Mouse (Mus musculus) thymus, adult 2 months (tissue): ENCODE measurements around the gene Med28. TPM values are rescaled to one million over a fixed set of nuclear protein-coding genes. Genes with fewer than 3 reads are reported as not detected.

ENCODE experiments used
- DNase-seq: peaks from one replicate; pipeline ENCODE4 v3.0.0; 2021
- H3K27ac ChIP-seq: fragments of 200-500 bp; 2 replicates; pipeline ENCODE4 v1.5.1; 2012; ENCODE audit warnings: low read length, control low read depth; ENCODE audit not compliant: control insufficient read depth, insufficient read depth
- H3K27me3 ChIP-seq: fragments of 200-500 bp; 2 replicates; pipeline ENCODE4 v1.6.1; 2012; ENCODE audit warnings: mild to moderate bottlenecking, low read length, moderate library complexity, mixed read lengths; ENCODE audit not compliant: control insufficient read depth, insufficient read depth
- H3K36me3 ChIP-seq: fragments of 200-500 bp; 2 replicates; pipeline ENCODE4 v1.6.1; 2012; ENCODE audit warnings: mild to moderate bottlenecking, low read length, moderate library complexity; ENCODE audit not compliant: control insufficient read depth, insufficient read depth
- H3K4me1 ChIP-seq: fragments of 200-500 bp; replicated peaks from 2 replicates; pipeline ENCODE4 v1.6.1; 2012; ENCODE audit warnings: low read length; ENCODE audit not compliant: control insufficient read depth, insufficient read depth
- H3K4me3 ChIP-seq: fragments of 200-500 bp; 2 replicates; pipeline ENCODE4 v1.5.1; 2012; ENCODE audit warnings: mild to moderate bottlenecking, low read length, control low read depth, moderate library complexity; ENCODE audit not compliant: control insufficient read depth, insufficient read depth
- CTCF ChIP-seq: fragments of 200-500 bp; IDR thresholded peaks from 2 replicates; pipeline ENCODE4 v1.5.1; 2012; ENCODE audit warnings: mild to moderate bottlenecking, control low read depth, low read length, moderate library complexity, borderline replicate concordance; ENCODE audit not compliant: control insufficient read depth, poor library complexity, insufficient read depth; ENCODE audit errors: extremely low read depth
- POLR2A ChIP-seq: fragments of 200-500 bp; IDR thresholded peaks from 2 replicates; pipeline ENCODE4 v1.6.1; 2012; ENCODE audit warnings: mild to moderate bottlenecking, low read length, control low read depth, moderate library complexity; ENCODE audit not compliant: control insufficient read depth, poor library complexity, insufficient read depth; ENCODE audit errors: extremely low read depth
- WGBS: fragments of 180-500 bp; shearing (Covaris S2); methylation state at CpG from one replicate; pipeline ENCODE4 v1.1.7; 2018; 5-methylcytosine and 5-hydroxymethylcytosine counted together
- polyA plus RNA-seq: library from polyadenylated mRNA; depleted of rRNA; stranded (reverse); fragments of >200 nt; gene quantifications from 2 replicates; pipeline ENCODE4 v1.2.3, GENCODE M21; 2012

The Med28 gene
- polyA plus RNA-seq, 1 experiment, result 125 TPM

DNA sequence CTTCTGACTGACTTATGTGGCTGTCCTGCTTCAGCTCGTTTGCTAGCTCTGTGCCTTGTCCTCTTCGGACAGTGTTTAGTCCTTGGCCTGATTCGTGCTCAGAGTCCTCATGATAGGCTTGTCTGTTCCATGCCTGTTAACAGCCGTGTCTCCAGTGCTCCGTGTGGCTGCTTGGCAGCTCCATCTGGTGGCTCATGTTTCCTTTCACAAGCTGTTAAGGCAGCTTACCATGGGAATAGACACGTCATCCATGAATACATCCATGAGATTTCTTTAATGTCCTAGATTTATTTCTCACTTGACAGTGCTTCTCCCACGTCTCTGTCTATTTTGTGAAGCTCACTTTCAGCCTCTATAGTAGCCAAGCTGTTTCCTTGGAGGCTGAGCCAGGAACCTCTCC is 10.0 kb upstream of the Med28 start:
- Histone ChIP-seq H3K36me3 (peaks cover 8% of the 10 kb centered on the region; the same call in 1 of the 2 replicates), H3K4me1 (no peaks in the 10 kb centered on the region), H3K27ac (no peak overlapping the region), H3K4me3 (no peak overlapping the region), H3K27me3 (no peaks in the 10 kb centered on the region)
- 96% methylated on average over 7 of the region's 7 CpGs for WGBS
- TF ChIP-seq CTCF, result no peak
- TF ChIP-seq POLR2A, result no peak
- DNase-seq, result no peak

GRCm38 (mm10) chr5:45512908-45513307 is 7.1 kb upstream of the Med28 start:
- Histone ChIP-seq H3K36me3 (no peaks in the 10 kb centered on the region), H3K27ac (no peak overlapping the region), H3K4me1 (no peaks in the 10 kb centered on the region), H3K27me3 (no peaks in the 10 kb centered on the region), H3K4me3 (no peak overlapping the region)
- WGBS, result 96% methylated on average over 6 of the region's 6 CpGs
- TF ChIP-seq CTCF (no peak), POLR2A (no peak)
- no peak for DNase-seq

DNA sequence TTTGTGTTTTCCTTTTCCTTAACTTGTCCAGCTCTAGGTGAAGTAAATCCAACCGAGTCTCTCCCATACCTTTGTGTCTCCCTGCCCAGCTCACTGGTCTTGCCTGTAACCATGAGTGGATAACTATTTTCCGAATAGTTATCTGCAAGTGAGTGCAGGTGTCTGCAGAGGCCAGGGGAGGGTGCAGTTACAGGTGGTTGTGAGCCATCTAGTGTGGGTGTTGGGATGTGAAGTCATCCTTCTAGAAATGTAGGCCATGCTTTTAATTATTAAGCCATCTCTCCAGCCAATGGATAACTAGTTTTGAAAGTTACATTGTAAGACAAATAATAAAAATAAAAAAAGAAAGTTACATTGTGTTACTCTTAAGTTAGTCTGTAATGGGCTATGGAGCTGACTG is 6.5 kb upstream of the Med28 start:
- WGBS, result 91% methylated on average over 2 of the region's 2 CpGs
- DNase-seq, result no peak
- Histone ChIP-seq H3K36me3 (no peaks in the 10 kb centered on the region), H3K4me3 (no peak overlapping the region), H3K4me1 (no peaks in the 10 kb centered on the region), H3K27ac (no peak overlapping the region), H3K27me3 (no peaks in the 10 kb centered on the region)
- TF ChIP-seq CTCF (no peak), POLR2A (no peak)

- TF ChIP-seq CTCF, result no peak
- no peak for TF ChIP-seq POLR2A
- no peak overlapping the region for H3K4me3 ChIP-seq
- no peaks in the 10 kb centered on the region for H3K36me3 ChIP-seq
- H3K27me3 ChIP-seq, result no peaks in the 10 kb centered on the region
- no peak for DNase-seq
- 96% methylated on average over 1 of the region's 1 CpGs for WGBS
- H3K27ac ChIP-seq, result no peak overlapping the region
- H3K4me1 ChIP-seq, result no peaks in the 10 kb centered on the region
Observed at GRCm38 (mm10) chr5:45514599-45514998, 5.4 kb upstream of the Med28 start.

- 95% methylated on average over 10 of the region's 10 CpGs for WGBS
- Histone ChIP-seq H3K4me3 (no peak overlapping the region), H3K4me1 (no peaks in the 10 kb centered on the region), H3K27ac (no peak overlapping the region), H3K27me3 (no peaks in the 10 kb centered on the region), H3K36me3 (no peaks in the 10 kb centered on the region)
- TF ChIP-seq CTCF (no peak), POLR2A (no peak)
- DNase-seq, result no peak
Observed at GRCm38 (mm10) chr5:45515151-45515743, 4.8 kb upstream of the Med28 start.

GRCm38 (mm10) chr5:45520809-45521110 is 731 bp downstream of the Med28 start:
- peaks cover 6% of the 10 kb centered on the region; the same call in 1 of the 2 replicates for H3K4me1 ChIP-seq
- no peak for TF ChIP-seq POLR2A
- TF ChIP-seq CTCF, result no peak
- no peak for DNase-seq
- no peak overlapping the region for H3K27ac ChIP-seq
- peaks cover 12% of the 10 kb centered on the region for H3K36me3 ChIP-seq
- 1% methylated on average over 5 of the region's 5 CpGs for WGBS
- no peaks in the 10 kb centered on the region for H3K27me3 ChIP-seq
- peak overlapping the region; percentile 98 for H3K4me3 ChIP-seq

GRCm38 (mm10) chr5:45521601-45522000 is 1.6 kb downstream of the Med28 start:
- DNase-seq, result no peak
- Histone ChIP-seq H3K27me3 (no peaks in the 10 kb centered on the region), H3K4me3 (no peak overlapping the region), H3K4me1 (peaks cover 6% of the 10 kb centered on the region; the same call in 1 of the 2 replicates), H3K36me3 (peaks cover 21% of the 10 kb centered on the region), H3K27ac (no peak overlapping the region)
- TF ChIP-seq CTCF, result no peak
- 85% methylated on average over 6 of the region's 6 CpGs for WGBS
